Mouse (Mus musculus) megakaryocyte, embryonic 14.5 days (primary cell): ENCODE measurements around the gene Rnf113a1.
"Not testable (repeated sequence)": the region's sequence is repeated elsewhere in the genome, so short reads cannot be mapped to it uniquely, and the experiment has no call there.

Experiments
- FLI1 ChIP-seq: IDR thresholded peaks from 2 replicates; pipeline ENCODE4 v1.6.1; 2012; ENCODE audit warnings: low read length, inconsistent platforms, mixed read lengths
- GATA1 ChIP-seq: IDR thresholded peaks from 3 replicates; pipeline ENCODE4 v1.6.1; 2012; ENCODE audit warnings: mixed read lengths, low read length, inconsistent platforms, borderline replicate concordance

DNA sequence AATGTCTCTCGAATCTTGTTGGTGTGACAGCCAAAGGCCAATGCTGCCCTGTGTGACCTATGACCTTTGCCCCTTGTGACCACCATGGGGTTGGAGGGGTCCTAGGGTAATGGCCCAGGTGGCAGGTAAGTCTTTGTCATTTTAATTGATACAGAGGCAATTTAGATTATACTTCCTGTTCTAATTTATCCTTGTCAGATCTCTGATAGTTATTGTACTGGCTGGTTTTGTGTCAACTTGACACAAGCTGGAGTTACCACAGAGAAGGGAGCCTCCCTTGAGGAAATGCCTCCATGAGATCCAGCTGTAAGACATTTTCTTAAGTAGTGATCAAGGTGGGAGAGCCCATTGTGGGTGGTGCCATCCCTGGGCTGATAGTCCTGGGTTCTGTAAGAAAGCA, 31.1 kb downstream of the Rnf113a1 start, which contains the start of gene Rhox1:
- not testable (repeated sequence) for TF ChIP-seq FLI1, GATA1
